Mouse (Mus musculus) cerebellum, postnatal 36 days (tissue): ENCODE data around the gene Hs3st2.

Experiments used
- DNase-seq, 2 experiments: peaks; one replicate each; pipeline ENCODE4 v3.0.0; 2021 to 2022; ENCODE audit warnings: mixed read lengths in 2 of 2

Gene Hs3st2

GRCm38 (mm10) chr7:121460626-121461025, 69.0 kb downstream of the Hs3st2 start:
- DNase-seq, result no peak

GRCm38 (mm10) chr7:121464441-121464840, 72.8 kb downstream of the Hs3st2 start:
- DNase-seq, result no peak

GRCm38 (mm10) chr7:121465111-121465510, 73.5 kb downstream of the Hs3st2 start:
- DNase-seq, result no peak

- DNase-seq, result peak in 1 of 2 experiments; percentile 10
Measured at GRCm38 (mm10) chr7:121466331-121466730, 74.7 kb downstream of the Hs3st2 start.

- no peak for DNase-seq
Measured at GRCm38 (mm10) chr7:121469435-121469834, 77.8 kb downstream of the Hs3st2 start.

GRCm38 (mm10) chr7:121478302-121478701, 86.6 kb downstream of the Hs3st2 start:
- no peak for DNase-seq

GRCm38 (mm10) chr7:121480106-121480505, 88.4 kb downstream of the Hs3st2 start:
- no peak for DNase-seq

GRCm38 (mm10) chr7:121484590-121484989, 92.9 kb downstream of the Hs3st2 start:
- no peak for DNase-seq

GRCm38 (mm10) chr7:121485266-121485665, 93.6 kb downstream of the Hs3st2 start:
- no peak for DNase-seq

GRCm38 (mm10) chr7:121487291-121487690, 95.6 kb downstream of the Hs3st2 start:
- no peak for DNase-seq

- no peak for DNase-seq
Measured at GRCm38 (mm10) chr7:121489401-121489800, 97.7 kb downstream of the Hs3st2 start.

GRCm38 (mm10) chr7:121491455-121492005, 99.9 kb downstream of the Hs3st2 start:
- DNase-seq, result no peak

- no peak for DNase-seq
Measured at GRCm38 (mm10) chr7:121500516-121500915, 108.9 kb downstream of the Hs3st2 start.

- DNase-seq, result no peak
Measured at GRCm38 (mm10) chr7:121501666-121502065, 110.0 kb downstream of the Hs3st2 start.

GRCm38 (mm10) chr7:121516727-121517126, 125.1 kb downstream of the Hs3st2 start:
- DNase-seq, result no peak

- no peak for DNase-seq
Measured at GRCm38 (mm10) chr7:121517165-121517591, 125.5 kb downstream of the Hs3st2 start.

GRCm38 (mm10) chr7:121522125-121522524, 130.5 kb downstream of the Hs3st2 start:
- DNase-seq, result no peak

GRCm38 (mm10) chr7:121529023-121529422, 137.4 kb downstream of the Hs3st2 start:
- DNase-seq, result no peak

- DNase-seq, result no peak
Measured at GRCm38 (mm10) chr7:121533639-121534038, 142.0 kb downstream of the Hs3st2 start.

GRCm38 (mm10) chr7:121534386-121534785, 142.7 kb downstream of the Hs3st2 start:
- peak; percentile 48 to 67 for DNase-seq

- no peak for DNase-seq
Measured at GRCm38 (mm10) chr7:121535987-121536386, 144.3 kb downstream of the Hs3st2 start.

GRCm38 (mm10) chr7:121539405-121540275, 148.0 kb downstream of the Hs3st2 start:
- DNase-seq, result peak; percentile 59 to 61

GRCm38 (mm10) chr7:121542458-121542857, 150.8 kb downstream of the Hs3st2 start:
- DNase-seq, result no peak

- DNase-seq, result no peak
Measured at GRCm38 (mm10) chr7:121549329-121550022, 157.8 kb downstream of the Hs3st2 start.
